Mouse (Mus musculus) ES-E14 (cell line): Measurements from ENCODE around the gene St8sia6. TPM values are rescaled to one million over a fixed set of nuclear protein-coding genes. Genes with fewer than 3 reads are reported as not detected.
A peak's percentile ranks its signal among the peaks of the same experiment; 100 is the strongest.

Source experiments
- DNase-seq: peaks from one replicate; pipeline ENCODE4 v3.0.0-alpha.2; 2013; ENCODE audit warnings: low read depth, low spot score
- H3K27ac ChIP-seq: 2 replicates; pipeline ENCODE4 v1.5.1; 2012; ENCODE audit warnings: low read depth, mild to moderate bottlenecking, low read length, moderate library complexity, mixed read lengths; ENCODE audit not compliant: poor library complexity, insufficient read depth, severe bottlenecking
- H3K36me3 ChIP-seq: 2 replicates; pipeline ENCODE4 v1.6.1; 2012; ENCODE audit warnings: mild to moderate bottlenecking, low read length, moderate library complexity, mixed read lengths; ENCODE audit not compliant: control insufficient read depth, poor library complexity, insufficient read depth, severe bottlenecking
- H3K4me1 ChIP-seq, 2 experiments: fragments of 150-350 bp in 1 of 2; sonication (generic) in 1 of 2; 2 replicates each; pipeline ENCODE4 v1.6.1; 2012; ENCODE audit warnings: low read length in 2 of 2, mild to moderate bottlenecking in 1 of 2, mixed read lengths in 1 of 2; ENCODE audit not compliant: control insufficient read depth in 2 of 2, insufficient read depth in 2 of 2, poor library complexity in 1 of 2
- H3K4me3 ChIP-seq, 2 experiments: fragments of 150-350 bp in 1 of 2; sonication (generic) in 1 of 2; 2 replicates each; pipeline ENCODE4 v1.5.1; 2012; ENCODE audit warnings: low read length in 2 of 2, low read depth in 1 of 2, mild to moderate bottlenecking in 1 of 2, mixed read lengths in 1 of 2; ENCODE audit not compliant: insufficient read depth in 1 of 2, poor library complexity in 1 of 2, severe bottlenecking in 1 of 2
- H3K9ac ChIP-seq: 2 replicates; pipeline ENCODE4 v1.6.1; 2012; ENCODE audit warnings: low read depth, mild to moderate bottlenecking, low read length, mixed read lengths; ENCODE audit not compliant: poor library complexity, insufficient read depth, severe bottlenecking
- H3K9me3 ChIP-seq: fragments of 150-350 bp; sonication (generic); 2 replicates; pipeline ENCODE4 v1.6.1; 2012; ENCODE audit warnings: low read depth, mild to moderate bottlenecking, low read length; ENCODE audit not compliant: control insufficient read depth, insufficient read depth
- CHD2 ChIP-seq: IDR thresholded peaks from 2 replicates; pipeline ENCODE4 v1.6.1; 2014; ENCODE audit warnings: mild to moderate bottlenecking, low read depth, low read length, inconsistent platforms
- HCFC1 ChIP-seq: IDR thresholded peaks from 2 replicates; pipeline ENCODE4 v1.6.1; 2012; ENCODE audit warnings: low read length, inconsistent platforms, borderline replicate concordance; ENCODE audit not compliant: insufficient read depth
- MAFK ChIP-seq: IDR thresholded peaks from 2 replicates; pipeline ENCODE4 v1.6.1; 2014; ENCODE audit warnings: mild to moderate bottlenecking, low read depth, low read length, inconsistent platforms; ENCODE audit not compliant: insufficient read depth
- ZC3H11A ChIP-seq: IDR thresholded peaks from 2 replicates; pipeline ENCODE4 v1.6.1; 2012; ENCODE audit warnings: low read depth, mild to moderate bottlenecking, inconsistent platforms, low read length, borderline replicate concordance
- ZNF384 ChIP-seq: IDR thresholded peaks from 2 replicates; pipeline ENCODE4 v1.6.1; 2012; ENCODE audit warnings: low read depth, low read length, inconsistent platforms
- in situ Hi-C, 2 experiments: fragments of 600-800 bp; cut with MboI; formaldehyde crosslinking; loops; one replicate each; pipeline ENCODE4 v1.15.1; 2025; ENCODE audit warnings: low sequenced_read_pairs in 2 of 2, inconsistent platforms in 1 of 2; ENCODE audit not compliant: unreplicated experiment in 2 of 2
- total RNA-seq: library from RNA; depleted of rRNA; stranded (reverse); fragments of 300-350 nt; gene quantifications from 2 replicates; pipeline ENCODE4 v1.2.3, GENCODE M21; 2012

Gene St8sia6
- total RNA-seq, 1 experiment = 2.1 TPM

GRCm38 (mm10) chr2:13697514-13697913 is 96.3 kb downstream of the St8sia6 start:
- Histone ChIP-seq H3K9me3 (no peaks in the 10 kb centered on the region), H3K4me1 (peaks cover 0 to 2% of the 10 kb centered on the region in 2 experiments; a peak in 1 of 4 replicates), H3K9ac (no peak overlapping the region), H3K4me3 (no peak overlapping the region), H3K27ac (no peak overlapping the region), H3K36me3 (no peaks in the 10 kb centered on the region)
- in situ Hi-C loops = no loop called here
- DNase-seq = peak; percentile 78
- TF ChIP-seq CHD2 (0 out of 2 replicates have a peak, but pooled peaks have one; percentile 24), ZC3H11A (no peak)

GRCm38 (mm10) chr2:13694417-13694816 is 99.4 kb downstream of the St8sia6 start:
- DNase-seq = no peak
- no peak overlapping the region for H3K27ac ChIP-seq
- peaks cover 0 to 2% of the 10 kb centered on the region in 2 experiments; a peak in 1 of 4 replicates for H3K4me1 ChIP-seq
- in situ Hi-C loops = no loop called here
- TF ChIP-seq ZC3H11A = no peak
- TF ChIP-seq HCFC1 = no peak
- TF ChIP-seq MAFK = no peak
- TF ChIP-seq ZNF384 = no peak
- H3K9me3 ChIP-seq = no peaks in the 10 kb centered on the region
- H3K9ac ChIP-seq = no peak overlapping the region
- no peak overlapping the region for H3K4me3 ChIP-seq
- H3K36me3 ChIP-seq = no peaks in the 10 kb centered on the region

GRCm38 (mm10) chr2:13684380-13684779 is 109.5 kb downstream of the St8sia6 start:
- no peak overlapping the region for H3K27ac ChIP-seq
- H3K9ac ChIP-seq = no peak overlapping the region
- no peaks in the 10 kb centered on the region for H3K9me3 ChIP-seq
- TF ChIP-seq ZNF384 (no peak), HCFC1 (no peak), MAFK (no peak), CHD2 (no peak), ZC3H11A (no peak)
- H3K4me1 ChIP-seq = no peaks in the 10 kb centered on the region
- H3K36me3 ChIP-seq = no peaks in the 10 kb centered on the region
- in situ Hi-C loops = no loop called here
- no peak for DNase-seq
- no peak overlapping the region for H3K4me3 ChIP-seq

- in situ Hi-C loops = no loop called here
- Histone ChIP-seq H3K4me3 (no peak overlapping the region), H3K9me3 (no peaks in the 10 kb centered on the region), H3K36me3 (no peaks in the 10 kb centered on the region), H3K9ac (no peak overlapping the region), H3K27ac (no peak overlapping the region), H3K4me1 (no peaks in the 10 kb centered on the region)
- no peak for TF ChIP-seq ZNF384
- DNase-seq = no peak
Measured at GRCm38 (mm10) chr2:13683205-13683570, 110.7 kb downstream of the St8sia6 start.

GRCm38 (mm10) chr2:13682488-13683204 is 111.2 kb downstream of the St8sia6 start:
- H3K4me3 ChIP-seq = no peak overlapping the region
- in situ Hi-C loops = no loop called here
- no peaks in the 10 kb centered on the region for H3K36me3 ChIP-seq
- no peaks in the 10 kb centered on the region for H3K9me3 ChIP-seq
- no peak overlapping the region for H3K27ac ChIP-seq
- no peaks in the 10 kb centered on the region for H3K4me1 ChIP-seq
- H3K9ac ChIP-seq = no peak overlapping the region
- no peak for TF ChIP-seq ZNF384
- no peak for TF ChIP-seq HCFC1
- TF ChIP-seq CHD2 = no peak
- no peak for TF ChIP-seq ZC3H11A
- TF ChIP-seq MAFK = no peak
- no peak for DNase-seq
